Comparison of ENCODE assay signal across 34 mouse cellular contexts in genomic region chr13:112551641-112552548, GRCm38 (mm10). TPM values are rescaled to one million over a fixed set of nuclear protein-coding genes. Genes with fewer than 3 reads are reported as not detected.
DNase-seq lines count a peak whose midpoint lies in the region; ATAC-seq lines count a peak whose summit lies in the region.
"Had no signal": no experiment of that assay in that cellular context is flagged by ENCODE, and none has a peak within 500 bp of the region (broad histone marks: within the 10 kb centered on the region; RNA-seq: fewer than 3 reads in every experiment).

No protein-coding gene starts in this region.

- 90% methylated on average over 7 of the region's 7 CpGs for WGBS in midbrain, embryonic 15.5 days

- no peak overlapping the region for H3K27ac ChIP-seq in midbrain, embryonic 15.5 days
- H3K27ac ChIP-seq: embryonic facial prominence, embryonic 10.5 days; embryonic facial prominence, embryonic 15.5 days; intestine, embryonic 15.5 days; kidney, postnatal 0 days; liver, embryonic 15.5 days; lung, embryonic 15.5 days; midbrain, embryonic 13.5 days had no signal

- H3K9me3 ChIP-seq in midbrain, embryonic 15.5 days, result no peaks in the 10 kb centered on the region
- H3K9me3 ChIP-seq: embryonic facial prominence, embryonic 10.5 days; embryonic facial prominence, embryonic 15.5 days; intestine, embryonic 15.5 days; liver, embryonic 15.5 days; lung, embryonic 15.5 days; megakaryocyte, embryonic 14.5 days; midbrain, embryonic 13.5 days had no signal

- H3K36me3 ChIP-seq in midbrain, embryonic 15.5 days (replicated peaks), result no peaks in the 10 kb centered on the region
- H3K36me3 ChIP-seq: embryonic facial prominence, embryonic 10.5 days; embryonic facial prominence, embryonic 15.5 days; intestine, embryonic 15.5 days; liver, embryonic 15.5 days; lung, embryonic 15.5 days; midbrain, embryonic 13.5 days had no signal

- no peak overlapping the region for H3K4me2 ChIP-seq in midbrain, embryonic 15.5 days
- H3K4me2 ChIP-seq: embryonic facial prominence, embryonic 15.5 days; intestine, embryonic 15.5 days; liver, embryonic 15.5 days; lung, embryonic 15.5 days; midbrain, embryonic 13.5 days had no signal

- no peak overlapping the region for H3K4me3 ChIP-seq in midbrain, embryonic 15.5 days
- H3K4me3 ChIP-seq: embryonic facial prominence, embryonic 10.5 days; embryonic facial prominence, embryonic 15.5 days; intestine, embryonic 15.5 days; liver, embryonic 15.5 days; lung, embryonic 15.5 days; megakaryocyte, embryonic 14.5 days; midbrain, embryonic 13.5 days had no signal

- peak; percentile 60 to 71; a peak in 2 of 4 replicates for ATAC-seq in hematopoietic stem cell, adult 5-6 weeks (replicated peaks in 1 of 2; ENCODE audit: insufficient read depth in 1 of 2, low FRiP score in 2 of 2, low TSS enrichment in 1 of 2, low read depth in 1 of 2, poor library complexity in 2 of 2, severe bottlenecking in 2 of 2)
- ATAC-seq in monocyte, adult 5-6 weeks (replicated peaks; ENCODE audit: insufficient number of reproducible peaks, low FRiP score, low TSS enrichment, poor library complexity, severe bottlenecking), result peak; percentile 71
- no peak for ATAC-seq in midbrain, embryonic 15.5 days (replicated peaks)
- ATAC-seq: forebrain, embryonic 14.5 days; hindbrain, embryonic 16.5 days; intestine, embryonic 15.5 days; midbrain, embryonic 13.5 days; Patski had no signal

- peak; percentile 23 for DNase-seq in heart, adult 11 months
- DNase-seq in heart, adult 18-20 months, result no peak
- DNase-seq in MEL-GATA-1-ER (ENCODE audit: extremely low read depth, low read depth), result peak; percentile 24
- no peak for DNase-seq in thymus, postnatal 25 days
- no peak for DNase-seq in gastrocnemius, postnatal 25 days
- DNase-seq: adrenal gland, postnatal 10 days; cerebellum, adult 2 months; cerebellum, postnatal 14 days; gastrocnemius, postnatal 36 days; heart, postnatal 14 days; kidney, adult 2 months; kidney, postnatal 4 days; layer of hippocampus, postnatal 36 days; liver; thymus, adult 2 months; thymus, postnatal 4 days had no signal

- no peaks in the 10 kb centered on the region for H3K4me1 ChIP-seq in midbrain, embryonic 15.5 days
- H3K4me1 ChIP-seq: embryonic facial prominence, embryonic 10.5 days; embryonic facial prominence, embryonic 15.5 days; intestine, embryonic 15.5 days; liver, embryonic 15.5 days; lung, embryonic 15.5 days; megakaryocyte, embryonic 14.5 days; midbrain, embryonic 13.5 days had no signal

- H3K9ac ChIP-seq in midbrain, embryonic 15.5 days, result no peak overlapping the region
- H3K9ac ChIP-seq: embryonic facial prominence, embryonic 15.5 days; intestine, embryonic 15.5 days; liver, embryonic 15.5 days; lung, embryonic 15.5 days; midbrain, embryonic 13.5 days had no signal

- H3K27me3 ChIP-seq in midbrain, embryonic 15.5 days (replicated peaks), result no peaks in the 10 kb centered on the region
- H3K27me3 ChIP-seq: CH12.LX; embryonic facial prominence, embryonic 15.5 days; intestine, embryonic 15.5 days; liver, embryonic 15.5 days; lung, embryonic 15.5 days; midbrain, embryonic 13.5 days had no signal

RNA-seq across cellular contexts. Expression of gene Il31ra, which starts 42.3 kb away (rescaled TPM):
- not detected for total RNA-seq in heart, adult 18-20 months (2021)
- total RNA-seq in hematopoietic stem cell, adult 5-6 weeks (2017), result 1.2 and 2.0 TPM in 2 replicates
- 10.8 to 14.4 TPM (median 11.8 TPM) in 3 replicates for total RNA-seq in monocyte, adult 5-6 weeks (2017)
- not detected in 2 replicates for polyA plus RNA-seq in midbrain, embryonic 15.5 days (2015; fragmentation: Nextera tagmentation; extraction: Ambion mirVana)
- total RNA-seq in gastrocnemius, postnatal 25 days (2021), result not detected
- total RNA-seq: CH12.LX; ES-E14; gastrocnemius, postnatal 36 days had no signal
- polyA plus RNA-seq: embryonic facial prominence, embryonic 10.5 days; hindbrain, embryonic 11.5 days; limb, embryonic 11.5 days; lung, embryonic 15.5 days; midbrain, embryonic 13.5 days; Patski had no signal

Comparison
In these comparisons a context has a peak if more than half of its experiments do, and no peak if none do; other contexts are left out.
1. DNase-seq: peak in heart, adult 11 months (single experiment) and MEL-GATA-1-ER (single experiment); none in heart, adult 18-20 months (0 of 2), thymus, postnatal 25 days (single experiment) and gastrocnemius, postnatal 25 days (single experiment).